Mouse (Mus musculus) layer of hippocampus, adult 2 months (tissue): Measurements from ENCODE around the gene Ppp2r3d. TPM values are rescaled to one million over a fixed set of nuclear protein-coding genes. Genes with fewer than 3 reads are reported as not detected.

ENCODE experiments used
- DNase-seq, 2 experiments: peaks; one replicate each; pipeline ENCODE4 v3.0.0; 2022; ENCODE audit warnings: low spot score in 2 of 2
- H3K27ac ChIP-seq: fragments of 200-600 bp; 2 replicates; pipeline ENCODE4 v1.8.1; 2022
- H3K4me3 ChIP-seq: fragments of 200-600 bp; 2 replicates; pipeline ENCODE4 v1.8.1; 2022; ENCODE audit warnings: mild to moderate bottlenecking
- CTCF ChIP-seq: fragments of 200-600 bp; conservative IDR thresholded peaks from 2 replicates; pipeline ENCODE4 v1.8.1; 2022; ENCODE audit warnings: antibody characterized with exemption, mild to moderate bottlenecking, moderate library complexity
- total RNA-seq, 2 experiments: library from RNA; stranded (reverse); gene quantifications; 2 replicates each; pipeline ENCODE4 v1.2.3; 2021

The Ppp2r3d gene
- total RNA-seq, 2 experiments from 2014 or later: 98.4 to 106 TPM

- no peak overlapping the region for H3K4me3 ChIP-seq
- no peak overlapping the region for H3K27ac ChIP-seq
- no peak for DNase-seq
- TF ChIP-seq CTCF: no peak
Observed at GRCm38 (mm10) chr9:124438686-124439346, 37.9 kb downstream of the Ppp2r3d start.

GRCm38 (mm10) chr9:124425411-124425885 is 51.2 kb downstream of the Ppp2r3d start:
- DNase-seq: peak; percentile 91 to 97
- Histone ChIP-seq H3K4me3 (peak overlapping the region; percentile 67), H3K27ac (peak overlapping the region; percentile 97)
- no peak for TF ChIP-seq CTCF

- peak overlapping the region; percentile 97 for H3K27ac ChIP-seq
- DNase-seq: peak; percentile 99
- TF ChIP-seq CTCF: no peak
- H3K4me3 ChIP-seq: peak overlapping the region; percentile 67
Observed at GRCm38 (mm10) chr9:124424542-124425410, 51.9 kb downstream of the Ppp2r3d start.

GRCm38 (mm10) chr9:124424292-124424541 is 52.5 kb downstream of the Ppp2r3d start:
- peak overlapping the region; percentile 67 for H3K4me3 ChIP-seq
- TF ChIP-seq CTCF: no peak
- peak overlapping the region; percentile 97 for H3K27ac ChIP-seq
- DNase-seq: no peak

GRCm38 (mm10) chr9:124423552-124424291 is 53.0 kb downstream of the Ppp2r3d start:
- no peak for TF ChIP-seq CTCF
- DNase-seq: peak; percentile 97 to 98
- Histone ChIP-seq H3K27ac (peak overlapping the region; percentile 97), H3K4me3 (peak overlapping the region; percentile 67)

- DNase-seq: peak; percentile 87 to 92
- Histone ChIP-seq H3K4me3 (peak overlapping the region; percentile 67), H3K27ac (peak overlapping the region; percentile 97)
- TF ChIP-seq CTCF: peak; percentile 33; the same call in 1 of the 2 replicates
Observed at GRCm38 (mm10) chr9:124422900-124423551, 53.7 kb downstream of the Ppp2r3d start.

- peak overlapping the region; percentile 97; the same call in 1 of the 2 replicates for H3K27ac ChIP-seq
- peak; percentile 64 to 65 for DNase-seq
- no peak for TF ChIP-seq CTCF
- H3K4me3 ChIP-seq: peak overlapping the region; percentile 67
Observed at GRCm38 (mm10) chr9:124422427-124422826, 54.3 kb downstream of the Ppp2r3d start.

GRCm38 (mm10) chr9:124412921-124413320 is 63.8 kb downstream of the Ppp2r3d start:
- Histone ChIP-seq H3K27ac (no peak overlapping the region), H3K4me3 (no peak overlapping the region)
- TF ChIP-seq CTCF: no peak
- no peak for DNase-seq

GRCm38 (mm10) chr9:124411553-124411952 is 65.1 kb downstream of the Ppp2r3d start:
- TF ChIP-seq CTCF: no peak
- DNase-seq: no peak
- Histone ChIP-seq H3K4me3 (no peak overlapping the region), H3K27ac (no peak overlapping the region)

- no peak for TF ChIP-seq CTCF
- Histone ChIP-seq H3K27ac (no peak overlapping the region), H3K4me3 (no peak overlapping the region)
- no peak for DNase-seq
Observed at GRCm38 (mm10) chr9:124408564-124408963, 68.1 kb downstream of the Ppp2r3d start.

Other genes starting within 250 kb of the Ppp2r3d start
- 10 to 100 TPM; 18.3 to 19.5 TPM for gene 2010315B03Rik, start 164.2 kb downstream of the Ppp2r3d start, total RNA-seq
- gene Gm21836, start 16.9 kb upstream of the Ppp2r3d start, total RNA-seq: not detected